Mouse (Mus musculus): ENCODE results near the gene Kcnip4.

GRCm38 (mm10) chr5:49557436-49557835 lies 32.7 kb upstream of the Kcnip4 start:
- TF ChIP-seq CTCF (IDR thresholded peaks at IDR 0.05; ENCODE audit: extremely low read depth, insufficient read length, insufficient replicate concordance, low read depth, low read length): no peak
- TF ChIP-seq POLR2A (IDR thresholded peaks at IDR 0.05; ENCODE audit: low read depth, low read length): no peak

All from small intestine, adult 2 months (tissue).